Mouse (Mus musculus): Measurements from ENCODE around the gene Gm17622. TPM values are rescaled to one million over a fixed set of nuclear protein-coding genes. Genes with fewer than 3 reads are reported as not detected.

Gm17622 gene
- polyA plus RNA-seq (2015; fragmentation: Nextera tagmentation; extraction: Ambion mirVana) = not detected in 2 replicates

- H3K4me1 ChIP-seq (replicated peaks) = no peaks in the 10 kb centered on the region
- DNase-seq (no peak), ATAC-seq (ENCODE audit: low read depth) (no peak)
- 79% methylated on average over 3 of the region's 3 CpGs for WGBS (ENCODE audit: insufficient replicate concordance)
- no peaks in the 10 kb centered on the region for H3K27me3 ChIP-seq
- H3K36me3 ChIP-seq = peaks cover 25% of the 10 kb centered on the region
- H3K4me3 ChIP-seq (replicated peaks) = no peak within 1 kb of the TSS
- H3K27ac ChIP-seq = no peak within 1 kb of the TSS
- H3K9ac ChIP-seq = no peak within 1 kb of the TSS
- H3K9me3 ChIP-seq (replicated peaks) = no peaks in the 10 kb centered on the region
- no peak within 1 kb of the TSS for H3K4me2 ChIP-seq
These were observed at the start of gene Gm17622 for GRCm38 (mm10) chr13:96490433-96490832. Gene Gm17622, plus strand, starts transcription at chr13:96490733.

GRCm38 (mm10) chr13:96450205-96450856, 40.2 kb upstream of the Gm17622 start:
- 79% methylated on average over 11 of the region's 11 CpGs for WGBS (ENCODE audit: insufficient replicate concordance)
- Histone ChIP-seq H3K36me3 (no peaks in the 10 kb centered on the region), H3K4me1 (replicated peaks) (no peaks in the 10 kb centered on the region), H3K27ac (no peak overlapping the region), H3K9ac (no peak overlapping the region), H3K9me3 (replicated peaks) (no peaks in the 10 kb centered on the region), H3K4me3 (replicated peaks) (no peak overlapping the region), H3K4me2 (no peak overlapping the region), H3K27me3 (no peaks in the 10 kb centered on the region)
- ATAC-seq (ENCODE audit: low read depth) (no peak), DNase-seq (no peak)

GRCm38 (mm10) chr13:96450869-96451268, 39.7 kb upstream of the Gm17622 start:
- ATAC-seq (ENCODE audit: low read depth) = no peak
- H3K36me3 ChIP-seq = no peaks in the 10 kb centered on the region
- H3K9me3 ChIP-seq (replicated peaks) = no peaks in the 10 kb centered on the region
- H3K4me1 ChIP-seq (replicated peaks) = no peaks in the 10 kb centered on the region
- 75% methylated on average over 7 of the region's 7 CpGs for WGBS (ENCODE audit: insufficient replicate concordance)
- DNase-seq = no peak
- no peak overlapping the region for H3K4me3 ChIP-seq (replicated peaks)
- H3K27ac ChIP-seq = no peak overlapping the region
- H3K27me3 ChIP-seq = no peaks in the 10 kb centered on the region
- H3K4me2 ChIP-seq = no peak overlapping the region
- no peak overlapping the region for H3K9ac ChIP-seq

- DNase-seq = no peak
- H3K27ac ChIP-seq = no peak overlapping the region
These were observed 39.0 kb upstream of the Gm17622 start for GRCm38 (mm10) chr13:96451386-96452140.

GRCm38 (mm10) chr13:96452621-96453020, 37.9 kb upstream of the Gm17622 start:
- H3K9me3 ChIP-seq (replicated peaks) = no peaks in the 10 kb centered on the region
- H3K4me2 ChIP-seq = no peak overlapping the region
- ATAC-seq (ENCODE audit: low read depth) (no peak), DNase-seq (no peak)
- H3K4me3 ChIP-seq (replicated peaks) = no peak overlapping the region
- H3K9ac ChIP-seq = no peak overlapping the region
- 79% methylated on average over 3 of the region's 3 CpGs for WGBS (ENCODE audit: insufficient replicate concordance)
- H3K4me1 ChIP-seq (replicated peaks) = no peaks in the 10 kb centered on the region
- H3K27me3 ChIP-seq = no peaks in the 10 kb centered on the region
- H3K27ac ChIP-seq = no peak overlapping the region
- H3K36me3 ChIP-seq = no peaks in the 10 kb centered on the region

More at GRCm38 (mm10) chr13:96451386-96452140, 39.0 kb upstream of the Gm17622 start:
- Histone ChIP-seq H3K4me2 (no peak overlapping the region), H3K4me3 (replicated peaks) (no peak overlapping the region), H3K9me3 (replicated peaks) (no peaks in the 10 kb centered on the region), H3K36me3 (no peaks in the 10 kb centered on the region), H3K27me3 (no peaks in the 10 kb centered on the region), H3K9ac (no peak overlapping the region), H3K4me1 (replicated peaks) (no peaks in the 10 kb centered on the region)
- WGBS (ENCODE audit: insufficient replicate concordance) = 76% methylated on average over 11 of the region's 11 CpGs
- no peak for ATAC-seq (ENCODE audit: low read depth)

GRCm38 (mm10) chr13:96454288-96454687, 36.2 kb upstream of the Gm17622 start:
- H3K36me3 ChIP-seq = no peaks in the 10 kb centered on the region
- 62% methylated on average over 3 of the region's 3 CpGs for WGBS (ENCODE audit: insufficient replicate concordance)
- no peak overlapping the region for H3K4me3 ChIP-seq (replicated peaks)
- H3K4me2 ChIP-seq = no peak overlapping the region
- no peaks in the 10 kb centered on the region for H3K27me3 ChIP-seq
- H3K27ac ChIP-seq = no peak overlapping the region
- H3K4me1 ChIP-seq (replicated peaks) = no peaks in the 10 kb centered on the region
- no peaks in the 10 kb centered on the region for H3K9me3 ChIP-seq (replicated peaks)
- DNase-seq (no peak), ATAC-seq (ENCODE audit: low read depth) (no peak)
- H3K9ac ChIP-seq = no peak overlapping the region

GRCm38 (mm10) chr13:96457566-96457965, 33.0 kb upstream of the Gm17622 start:
- Histone ChIP-seq H3K36me3 (no peaks in the 10 kb centered on the region), H3K9me3 (replicated peaks) (no peaks in the 10 kb centered on the region), H3K4me2 (no peak overlapping the region), H3K9ac (no peak overlapping the region), H3K4me3 (replicated peaks) (no peak overlapping the region), H3K4me1 (replicated peaks) (no peaks in the 10 kb centered on the region), H3K27me3 (no peaks in the 10 kb centered on the region), H3K27ac (no peak overlapping the region)
- ATAC-seq (ENCODE audit: low read depth) = no peak
- DNase-seq = no peak
- WGBS (ENCODE audit: insufficient replicate concordance) = 68% methylated on average over 5 of the region's 5 CpGs

- no peak for DNase-seq
- H3K4me3 ChIP-seq (replicated peaks) = no peak overlapping the region
- no peak for ATAC-seq (ENCODE audit: low read depth)
- no peaks in the 10 kb centered on the region for H3K4me1 ChIP-seq (replicated peaks)
- H3K9me3 ChIP-seq (replicated peaks) = no peaks in the 10 kb centered on the region
- WGBS (ENCODE audit: insufficient replicate concordance) = 62% methylated on average over 5 of the region's 5 CpGs
- no peak overlapping the region for H3K9ac ChIP-seq
- H3K4me2 ChIP-seq = no peak overlapping the region
- H3K27me3 ChIP-seq = no peaks in the 10 kb centered on the region
- no peak overlapping the region for H3K27ac ChIP-seq
- no peaks in the 10 kb centered on the region for H3K36me3 ChIP-seq
These were observed 32.5 kb upstream of the Gm17622 start for GRCm38 (mm10) chr13:96458018-96458417.

GRCm38 (mm10) chr13:96458606-96459005, 31.9 kb upstream of the Gm17622 start:
- no peaks in the 10 kb centered on the region for H3K27me3 ChIP-seq

GRCm38 (mm10) chr13:96462644-96463043, 27.9 kb upstream of the Gm17622 start:
- H3K9me3 ChIP-seq (replicated peaks) = no peaks in the 10 kb centered on the region
- H3K4me2 ChIP-seq = no peak overlapping the region
- no peak for DNase-seq
- H3K36me3 ChIP-seq = no peaks in the 10 kb centered on the region
- no peak for ATAC-seq (ENCODE audit: low read depth)
- H3K4me3 ChIP-seq (replicated peaks) = no peak overlapping the region
- no peaks in the 10 kb centered on the region for H3K27me3 ChIP-seq
- no peak overlapping the region for H3K27ac ChIP-seq
- no peaks in the 10 kb centered on the region for H3K4me1 ChIP-seq (replicated peaks)
- H3K9ac ChIP-seq = no peak overlapping the region
- 53% methylated on average over 1 of the region's 1 CpGs for WGBS (ENCODE audit: insufficient replicate concordance)

More at GRCm38 (mm10) chr13:96458606-96459005, 31.9 kb upstream of the Gm17622 start:
- H3K9me3 ChIP-seq (replicated peaks) = no peaks in the 10 kb centered on the region
- H3K27ac ChIP-seq = no peak overlapping the region
- DNase-seq = no peak
- H3K4me1 ChIP-seq (replicated peaks) = no peaks in the 10 kb centered on the region
- no peaks in the 10 kb centered on the region for H3K36me3 ChIP-seq
- H3K9ac ChIP-seq = no peak overlapping the region
- ATAC-seq (ENCODE audit: low read depth) = no peak
- 59% methylated on average over 4 of the region's 4 CpGs for whole genome bisulfite sequencing (ENCODE audit: insufficient replicate concordance)
- H3K4me3 ChIP-seq (replicated peaks) = no peak overlapping the region
- H3K4me2 ChIP-seq = no peak overlapping the region

- H3K4me2 ChIP-seq = no peak overlapping the region
- no peak overlapping the region for H3K27ac ChIP-seq
- 59% methylated on average over 5 of the region's 5 CpGs for WGBS (ENCODE audit: insufficient replicate concordance)
- ATAC-seq (ENCODE audit: low read depth) (no peak), DNase-seq (no peak)
- no peak overlapping the region for H3K9ac ChIP-seq
- no peaks in the 10 kb centered on the region for H3K27me3 ChIP-seq
- no peaks in the 10 kb centered on the region for H3K4me1 ChIP-seq (replicated peaks)
- no peak overlapping the region for H3K4me3 ChIP-seq (replicated peaks)
- H3K36me3 ChIP-seq = no peaks in the 10 kb centered on the region
- no peaks in the 10 kb centered on the region for H3K9me3 ChIP-seq (replicated peaks)
These were observed 25.2 kb upstream of the Gm17622 start for GRCm38 (mm10) chr13:96465315-96465714.

GRCm38 (mm10) chr13:96468678-96469077, 21.9 kb upstream of the Gm17622 start:
- no peaks in the 10 kb centered on the region for H3K36me3 ChIP-seq
- no peaks in the 10 kb centered on the region for H3K27me3 ChIP-seq
- H3K4me3 ChIP-seq (replicated peaks) = no peak overlapping the region
- no peaks in the 10 kb centered on the region for H3K9me3 ChIP-seq (replicated peaks)
- H3K9ac ChIP-seq = no peak overlapping the region
- no peak overlapping the region for H3K4me2 ChIP-seq
- ATAC-seq (ENCODE audit: low read depth) (no peak), DNase-seq (no peak)
- 74% methylated on average over 5 of the region's 5 CpGs for WGBS (ENCODE audit: insufficient replicate concordance)
- no peaks in the 10 kb centered on the region for H3K4me1 ChIP-seq (replicated peaks)
- no peak overlapping the region for H3K27ac ChIP-seq
